Mouse (Mus musculus): Measurements from ENCODE around the gene Eif4a2.

- no peak for TF ChIP-seq CTCF (IDR thresholded peaks at IDR 0.05; ENCODE audit: low read depth)
- no peak for TF ChIP-seq EP300 (optimal IDR thresholded peaks at IDR 0.05)
Observed at GRCm38 (mm10) chr16:23100613-23101012, 6.6 kb upstream of the Eif4a2 start.

All from stomach, postnatal 0 days (tissue).